Mouse (Mus musculus): ENCODE measurements at regions not wholly inside any gene's neighbourhood (a gene's known extent, or its start where the extent isn't known, plus 50 kb on each side); places are given as distances from the start of the nearest gene placed in this dataset.
"Not testable (repeated sequence)": the region's sequence is repeated elsewhere in the genome, so short reads cannot be mapped to it uniquely, and the experiment has no call there.

DNA sequence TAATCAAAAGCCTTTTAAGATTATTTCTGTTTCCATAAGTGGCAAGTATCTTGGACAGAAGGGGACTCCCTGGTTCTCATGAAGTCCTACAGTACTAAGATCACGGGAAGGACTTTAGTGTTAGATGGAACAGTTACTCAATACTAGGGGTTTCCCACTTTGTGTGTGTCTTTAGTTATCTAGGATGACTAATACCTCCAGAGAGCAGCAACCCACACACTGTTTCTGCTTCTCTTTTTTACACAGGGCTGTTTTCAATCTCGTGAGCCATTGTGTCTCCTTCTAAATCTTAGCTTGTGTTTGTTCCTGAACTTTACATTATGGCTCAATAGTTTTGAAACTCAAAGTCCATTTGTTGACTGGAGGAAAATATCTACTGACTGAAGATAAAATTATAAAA is 496.5 kb upstream of the Impg1 start:
- no peak for DNase-seq

DNA sequence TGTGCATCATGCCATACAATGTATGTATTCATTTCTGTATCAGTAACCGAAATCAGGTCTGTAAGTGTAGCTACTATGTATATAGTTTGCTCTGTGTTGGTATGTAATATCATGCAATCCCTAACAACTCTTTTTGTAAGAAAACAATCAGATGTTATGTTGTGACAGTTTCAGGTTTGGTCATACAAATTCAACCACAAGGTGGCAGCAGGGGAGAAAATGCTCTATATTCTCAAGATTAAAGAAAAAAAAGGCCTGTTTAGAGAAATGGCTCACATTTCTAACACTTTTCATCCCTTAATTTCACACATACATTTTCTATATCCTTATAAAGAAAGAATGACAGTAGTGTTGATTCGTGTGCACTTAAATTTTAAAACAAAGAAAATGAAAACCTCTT is 477.7 kb upstream of the Impg1 start:
- DNase-seq, result no peak

DNA sequence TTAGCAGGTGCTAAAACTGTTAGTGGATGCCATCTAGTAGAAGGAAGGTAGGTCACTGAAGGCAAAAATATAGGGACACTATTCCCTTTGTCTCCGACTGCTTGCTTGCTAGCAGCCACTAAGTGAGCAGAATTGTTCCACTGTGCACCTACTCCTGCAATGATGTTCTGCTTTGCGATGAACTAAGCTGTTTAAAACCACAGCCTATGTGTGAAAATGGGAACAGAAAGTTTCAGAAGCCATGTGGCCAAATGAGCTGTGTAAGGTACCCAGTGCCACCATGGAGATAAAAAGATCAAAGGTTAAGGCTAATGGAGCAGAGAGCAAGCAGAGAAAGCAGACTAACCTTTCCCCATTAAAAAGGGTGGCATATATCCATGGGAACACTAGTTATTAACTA is 476.1 kb upstream of the Impg1 start:
- no peak for DNase-seq

DNA sequence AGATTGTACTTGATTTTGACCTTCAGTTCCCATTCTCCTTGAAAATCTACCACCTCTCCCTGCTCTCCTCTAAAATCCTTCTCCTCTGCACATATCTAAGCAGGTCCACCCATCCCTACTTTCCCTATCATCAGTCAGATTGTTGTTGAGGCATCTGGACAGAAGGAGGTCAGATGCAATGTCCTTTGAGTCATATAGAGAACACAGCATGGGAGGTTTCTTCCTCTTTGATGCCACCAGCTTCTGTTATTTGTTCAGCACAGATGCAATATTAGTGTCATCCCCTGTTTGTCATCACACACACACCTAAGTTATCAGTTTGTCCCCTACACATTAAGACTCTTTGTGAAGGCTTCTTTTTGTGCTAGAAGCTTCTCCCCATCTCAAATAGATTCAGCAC is 473.0 kb upstream of the Impg1 start:
- no peak for DNase-seq

DNA sequence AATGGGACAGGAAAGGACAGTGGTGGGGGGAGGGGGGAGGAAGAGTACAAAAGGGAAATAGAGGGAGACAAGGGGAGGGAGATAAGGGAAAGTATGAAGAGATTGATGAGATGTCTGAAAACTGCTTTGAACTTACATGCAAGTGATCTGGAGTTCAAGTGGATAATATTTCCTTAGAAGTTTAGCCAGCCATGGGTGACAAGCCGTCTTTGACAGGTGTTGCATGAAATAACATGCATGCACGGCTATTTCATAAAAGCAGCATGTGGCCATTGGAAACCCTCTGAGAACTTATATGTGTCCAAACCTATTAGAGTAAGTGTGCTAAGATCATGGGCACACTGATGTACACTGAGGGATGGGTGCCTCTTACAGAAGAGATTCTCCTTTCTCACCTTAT is 465.3 kb upstream of the Impg1 start:
- no peak for DNase-seq

DNA sequence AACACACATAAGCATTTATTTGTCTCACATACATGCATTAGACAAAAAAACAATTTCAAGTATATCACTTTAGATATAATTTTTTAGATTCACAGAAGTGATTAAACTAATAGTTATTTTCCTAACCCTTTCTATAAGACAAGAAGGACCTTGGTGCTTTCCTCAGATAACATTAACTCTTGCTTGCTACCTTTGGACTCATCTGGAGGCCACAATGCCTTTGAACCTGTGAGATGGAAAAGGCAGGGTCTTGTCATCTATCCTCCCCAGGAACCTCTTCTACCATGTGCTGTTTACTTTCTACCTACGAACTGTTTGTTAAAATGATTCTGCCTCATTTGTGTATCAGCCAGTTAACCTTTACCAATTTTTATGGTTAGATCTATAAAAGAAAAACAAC is 455.0 kb upstream of the Impg1 start:
- DNase-seq, result no peak

DNA sequence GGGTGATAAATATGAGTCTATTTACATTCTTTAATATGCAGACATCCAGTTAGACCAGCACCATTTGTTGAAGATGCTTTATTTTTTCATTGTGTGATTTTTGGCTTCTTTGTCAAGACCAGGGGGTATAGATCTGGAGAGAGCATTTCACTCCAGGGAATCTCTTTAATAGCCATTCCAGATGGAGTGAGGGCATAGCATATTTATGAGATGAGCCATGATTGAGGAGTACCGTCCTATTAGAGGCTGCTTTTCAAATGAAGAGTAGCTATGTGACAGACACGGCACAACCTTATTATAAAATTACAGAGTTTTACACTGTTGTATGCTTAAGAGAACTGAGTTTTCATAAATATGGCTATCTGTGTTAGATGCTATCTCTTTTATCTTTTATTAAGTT is 448.6 kb upstream of the Impg1 start:
- DNase-seq, result no peak

DNA sequence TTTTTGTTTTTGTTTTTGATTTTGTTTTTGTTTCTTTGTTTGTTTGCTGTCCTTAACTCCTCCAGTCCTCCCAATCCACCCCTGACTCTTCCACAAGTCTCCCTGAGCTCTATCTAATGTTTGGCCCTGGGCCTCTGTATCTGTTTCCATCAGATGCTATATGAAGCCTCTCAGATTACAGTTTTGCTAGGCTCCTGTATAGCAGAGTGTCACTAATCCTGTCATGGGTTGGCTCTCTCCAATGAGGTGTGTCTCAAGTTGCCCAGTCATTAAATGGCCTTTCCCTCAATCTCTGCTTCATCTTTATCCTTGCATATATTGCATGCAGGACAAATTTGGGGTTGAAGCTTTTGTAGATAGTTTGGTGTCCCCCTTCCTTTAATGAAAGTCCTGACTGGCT is 446.9 kb upstream of the Impg1 start:
- DNase-seq, result no peak

DNA sequence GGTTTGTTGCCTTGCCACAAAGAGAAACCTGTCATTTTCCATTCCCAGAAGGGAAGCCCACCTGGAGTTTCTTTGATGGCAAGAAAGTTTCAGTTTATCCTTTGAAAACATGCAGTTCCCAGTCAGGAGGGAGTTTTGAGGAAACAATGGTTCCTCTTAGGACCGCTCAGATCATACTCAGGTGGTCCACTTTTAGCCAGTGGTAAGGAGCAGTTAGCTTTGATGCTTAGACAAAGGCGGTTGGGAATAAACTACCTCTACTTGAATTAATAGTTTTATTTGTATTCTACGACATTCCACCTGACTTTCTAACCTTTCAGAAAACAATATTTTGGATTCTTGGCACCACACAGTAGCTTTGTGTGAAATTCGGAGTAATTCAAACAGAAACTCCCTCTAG is 401.5 kb upstream of the Impg1 start:
- DNase-seq, result no peak

DNA sequence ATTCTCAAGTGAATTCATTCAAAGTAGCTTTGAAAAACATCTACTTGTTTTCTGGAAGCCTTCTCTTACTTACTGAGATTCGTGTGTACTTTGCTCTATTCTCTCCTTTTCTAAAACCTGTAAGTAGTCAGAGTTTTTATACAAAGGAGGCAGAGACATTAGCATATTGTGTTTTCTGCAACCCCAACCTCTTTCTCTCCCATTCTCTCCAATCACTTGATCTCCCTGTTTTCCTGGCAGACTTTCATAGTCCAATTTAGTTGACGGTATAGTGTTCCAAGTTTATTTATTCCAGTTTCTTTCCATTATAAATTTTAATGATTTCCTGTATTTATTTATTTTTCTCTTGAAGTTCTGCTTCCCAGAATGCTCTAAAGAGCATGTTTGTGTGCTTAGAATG is 393.7 kb upstream of the Impg1 start:
- DNase-seq, result no peak

DNA sequence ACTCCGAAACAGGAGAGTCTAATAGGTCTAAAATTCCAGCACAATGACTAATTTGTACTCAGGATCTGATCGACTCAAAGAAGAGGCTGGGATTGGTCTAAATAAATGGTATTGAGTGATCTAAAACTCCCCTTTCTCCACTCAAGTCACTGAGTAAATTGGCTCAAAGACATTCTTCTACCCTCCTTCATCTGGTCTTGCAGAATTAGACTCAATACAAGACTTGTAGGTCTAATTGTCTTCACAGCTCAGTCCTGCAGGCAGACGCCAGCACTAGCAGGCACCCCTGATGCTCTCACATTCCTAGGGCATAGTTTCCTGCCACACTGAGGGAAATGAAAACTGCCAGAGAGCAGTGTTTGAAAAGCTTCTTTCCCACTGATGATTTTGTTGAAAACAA is 382.9 kb upstream of the Impg1 start:
- DNase-seq, result no peak

DNA sequence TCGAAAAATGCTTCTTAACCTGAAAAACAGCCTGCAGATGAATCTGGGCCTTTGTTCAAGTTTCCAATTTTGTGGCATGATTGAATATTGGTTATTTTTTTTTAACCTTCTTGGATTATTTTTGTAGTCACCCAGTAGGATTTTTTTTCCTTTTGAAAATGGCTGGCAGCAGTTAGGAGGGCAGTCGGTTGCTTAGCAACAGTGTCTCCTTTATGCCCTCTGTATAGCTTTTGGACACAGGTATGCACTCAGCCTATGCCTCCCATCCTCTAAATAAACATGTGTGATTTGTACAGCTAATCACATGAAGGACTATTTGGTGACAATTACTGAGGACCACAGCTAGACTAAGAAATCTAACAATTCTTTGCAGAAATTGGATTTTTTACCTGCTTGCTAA is 367.5 kb upstream of the Impg1 start:
- no peak for DNase-seq

DNA sequence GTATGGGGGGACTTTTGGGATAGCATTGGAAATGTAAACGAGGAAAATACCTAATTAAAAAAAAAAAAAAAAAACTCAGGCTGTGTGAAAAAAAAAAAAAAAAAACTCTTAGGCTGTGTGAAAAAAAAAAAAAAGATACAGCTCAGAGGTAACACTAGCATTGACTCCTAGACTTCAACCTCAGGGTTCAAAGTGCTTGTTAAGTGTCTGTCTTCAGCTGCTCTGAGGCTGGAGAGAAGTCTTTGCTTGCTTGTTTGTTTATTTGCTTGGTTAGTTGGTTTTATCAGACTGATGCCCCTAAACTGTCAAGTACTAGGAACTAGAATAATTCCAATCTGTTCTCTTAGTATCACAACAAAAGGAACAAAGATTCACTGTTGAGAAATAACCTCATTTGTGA is 360.1 kb upstream of the Impg1 start:
- no peak for DNase-seq

DNA sequence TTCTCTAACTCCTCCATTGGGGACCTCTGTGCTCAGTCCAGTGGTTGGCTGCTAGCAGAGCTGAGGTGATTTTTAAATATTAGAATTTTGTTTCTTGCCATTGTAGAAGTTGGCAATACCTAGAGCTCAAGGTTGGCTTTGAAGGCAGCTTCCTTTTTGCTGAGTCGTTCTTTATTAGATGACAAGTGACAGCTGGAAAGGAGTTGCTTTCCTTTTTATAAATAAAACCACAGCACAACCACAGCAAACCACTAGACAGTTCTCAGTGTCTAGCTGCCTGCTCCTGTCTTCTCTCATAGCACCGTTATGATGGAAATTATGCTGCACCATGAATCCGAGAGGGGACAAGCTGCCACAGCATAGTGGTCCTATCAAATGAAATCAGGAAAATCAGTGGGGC is 354.8 kb upstream of the Impg1 start:
- no peak for DNase-seq

DNA sequence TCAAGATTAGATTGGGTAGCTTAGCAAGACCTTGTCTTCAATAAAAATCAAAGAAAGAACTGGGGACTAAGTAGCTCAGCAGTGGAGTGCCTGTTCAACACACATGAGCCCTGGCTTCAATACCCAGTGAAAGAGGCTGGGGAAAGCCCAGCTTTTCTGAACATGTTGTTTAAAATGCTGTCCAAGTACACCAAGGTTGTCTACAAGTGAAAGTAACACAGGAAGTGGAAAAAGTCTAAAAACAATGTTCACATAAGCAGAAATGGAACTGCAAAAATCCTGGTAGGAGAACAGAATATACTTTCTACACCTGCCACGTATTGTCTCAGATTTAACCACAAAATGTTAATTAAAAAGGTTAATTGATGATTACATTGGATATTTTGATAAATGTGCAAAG is 353.8 kb upstream of the Impg1 start:
- DNase-seq, result no peak

DNA sequence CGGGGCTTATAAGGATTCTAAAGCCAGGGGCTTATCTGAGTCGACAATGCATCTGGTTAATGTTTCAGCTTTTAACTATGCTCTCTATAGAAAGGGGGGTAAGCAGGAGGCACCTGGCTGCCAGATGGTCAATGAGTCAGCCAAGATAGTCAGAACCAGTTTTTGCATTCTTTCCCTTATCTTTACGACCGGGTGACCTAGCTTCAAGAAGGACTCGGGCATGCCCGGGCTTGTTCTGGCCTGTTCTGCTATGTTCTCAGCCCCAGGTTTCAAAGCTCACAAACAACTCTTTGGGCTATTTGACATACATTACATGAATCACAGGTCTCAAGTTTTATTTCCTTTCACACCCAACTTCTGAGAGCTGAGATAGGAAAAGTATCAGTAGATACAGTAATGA is 348.6 kb upstream of the Impg1 start:
- not testable (repeated sequence) for DNase-seq

DNA sequence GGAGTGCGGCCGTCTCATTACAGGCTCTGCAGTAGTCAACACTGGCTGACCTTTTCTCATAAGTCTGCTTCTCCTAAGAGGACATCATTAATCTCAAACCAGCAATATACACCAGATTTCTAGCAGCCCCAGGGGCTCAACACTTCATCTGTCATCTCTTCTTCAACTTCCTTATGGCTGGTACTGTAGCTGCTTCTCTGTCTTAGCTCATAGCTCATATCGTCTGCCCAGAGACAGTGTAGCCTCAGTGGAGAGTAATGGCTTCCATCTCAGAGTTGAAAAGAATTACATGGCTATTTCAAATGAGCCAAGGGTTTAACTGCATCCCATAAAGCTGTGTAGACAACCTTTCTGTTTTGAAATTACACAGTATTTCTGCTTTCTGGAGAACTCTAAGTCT is 326.2 kb upstream of the Impg1 start:
- no peak for DNase-seq

DNA sequence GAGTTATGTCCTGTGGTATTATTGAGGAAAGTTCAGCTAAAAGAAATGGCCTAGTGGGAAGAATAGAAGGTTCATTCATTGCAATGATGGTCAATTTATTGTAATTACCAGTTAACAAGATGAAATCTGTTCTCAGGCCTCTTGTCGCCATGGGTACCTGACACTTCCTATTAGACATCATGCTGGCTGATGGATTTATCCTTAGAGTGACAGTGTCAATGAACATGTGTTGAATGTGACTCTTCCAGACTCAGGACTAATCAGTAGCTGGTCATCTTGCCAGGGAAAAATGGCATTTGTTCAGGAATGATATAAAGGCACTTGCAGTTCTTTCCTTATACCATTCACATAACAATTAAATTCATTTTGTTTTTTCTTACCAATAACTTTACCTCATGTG is 309.3 kb upstream of the Impg1 start:
- no peak for DNase-seq

DNA sequence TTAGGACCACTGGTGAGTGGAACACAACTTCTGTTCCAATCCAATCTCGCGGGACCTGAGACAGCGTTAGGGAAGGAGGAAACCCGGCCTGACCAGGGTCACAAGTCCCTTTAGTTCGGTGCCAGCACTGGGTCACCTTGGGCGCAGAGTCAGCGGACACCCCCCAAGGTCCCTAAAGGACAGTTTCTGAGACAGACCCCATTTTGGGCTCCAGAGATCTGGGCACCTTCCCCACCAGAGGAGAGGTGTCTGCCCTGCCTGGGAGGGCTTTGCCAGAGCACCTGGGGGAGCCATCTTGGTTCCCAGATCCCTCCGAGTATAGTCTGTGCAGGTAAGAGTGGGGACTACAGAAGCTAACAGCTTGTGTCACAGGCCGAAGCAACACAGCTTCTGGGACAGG is 270.5 kb upstream of the Impg1 start:
- DNase-seq, result not testable (repeated sequence)

DNA sequence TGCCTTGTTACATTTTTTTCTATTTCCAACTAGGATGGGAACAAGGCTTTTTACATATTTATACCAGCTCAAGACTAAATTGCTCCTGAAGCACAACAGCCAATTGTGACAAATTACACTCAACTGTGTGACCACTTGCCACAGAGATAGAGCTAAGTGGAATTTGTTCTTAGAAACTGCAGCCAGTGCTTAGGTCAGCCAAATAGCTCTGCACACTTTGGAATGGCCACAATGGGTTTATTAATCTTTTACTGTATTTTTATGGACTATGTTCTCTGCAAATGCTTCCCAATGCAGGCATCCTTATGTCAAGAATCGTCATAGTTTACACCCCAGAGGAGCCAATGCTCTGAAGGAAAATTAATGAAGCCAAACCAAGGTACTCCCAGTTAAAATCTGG is 267.7 kb upstream of the Impg1 start:
- peak; percentile 16 for DNase-seq

DNA sequence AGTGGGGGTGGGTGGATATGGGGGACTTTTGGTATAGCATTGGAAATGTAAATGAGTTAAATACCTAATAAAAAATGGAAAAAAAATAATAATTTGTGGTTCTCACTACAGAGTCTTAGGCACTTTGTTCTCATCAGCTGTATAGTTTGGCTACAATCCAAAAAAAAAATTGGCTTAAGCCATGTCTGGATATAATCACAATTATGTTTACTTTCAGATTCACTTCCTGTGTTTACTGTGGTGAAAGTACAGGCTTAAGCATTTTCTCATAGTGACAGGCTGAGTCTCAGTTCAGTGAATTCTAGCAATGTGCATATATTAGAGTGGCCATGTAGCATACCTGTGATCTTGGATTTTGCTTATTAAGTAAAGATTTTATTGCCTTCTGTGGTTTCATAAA is 258.4 kb upstream of the Impg1 start:
- no peak for DNase-seq

DNA sequence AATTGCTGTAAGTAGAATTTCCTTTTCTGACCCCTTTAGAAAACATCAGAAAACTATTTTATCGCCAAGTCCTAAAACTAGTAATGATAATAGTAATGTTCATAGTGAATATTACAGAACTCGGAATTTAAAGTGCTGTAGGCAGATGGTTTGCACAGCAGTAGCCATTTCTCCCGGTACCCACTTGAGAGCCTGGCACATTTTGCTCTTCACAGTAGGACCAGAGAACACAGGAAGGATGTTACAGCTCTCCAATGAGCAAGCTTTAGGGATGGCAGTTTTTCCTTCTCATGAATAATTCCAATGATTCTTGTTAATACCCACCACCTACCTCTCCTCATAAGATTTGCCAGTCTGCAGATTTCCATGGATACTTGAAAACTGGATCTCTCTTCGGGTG is 253.2 kb upstream of the Impg1 start:
- DNase-seq, result no peak

DNA sequence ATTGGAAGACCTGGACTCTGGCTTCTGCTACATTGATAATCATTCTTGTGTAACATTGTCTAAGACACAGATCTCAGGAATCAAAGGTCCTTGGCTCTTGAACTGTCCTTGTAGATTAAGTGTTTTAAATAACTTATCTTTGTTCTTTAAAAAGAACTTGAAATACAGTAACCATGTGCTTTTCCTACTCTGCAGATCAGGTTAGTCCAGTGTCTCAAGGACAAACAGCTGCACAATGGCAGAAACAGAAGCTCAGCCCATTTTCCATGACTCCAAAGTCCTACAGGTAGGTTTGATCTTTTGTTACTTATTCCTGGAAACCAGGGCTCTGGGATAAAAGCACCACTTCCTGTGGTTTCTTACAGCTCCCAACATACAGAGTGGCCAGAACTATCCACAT is 244.5 kb upstream of the Impg1 start:
- no peak for DNase-seq

DNA sequence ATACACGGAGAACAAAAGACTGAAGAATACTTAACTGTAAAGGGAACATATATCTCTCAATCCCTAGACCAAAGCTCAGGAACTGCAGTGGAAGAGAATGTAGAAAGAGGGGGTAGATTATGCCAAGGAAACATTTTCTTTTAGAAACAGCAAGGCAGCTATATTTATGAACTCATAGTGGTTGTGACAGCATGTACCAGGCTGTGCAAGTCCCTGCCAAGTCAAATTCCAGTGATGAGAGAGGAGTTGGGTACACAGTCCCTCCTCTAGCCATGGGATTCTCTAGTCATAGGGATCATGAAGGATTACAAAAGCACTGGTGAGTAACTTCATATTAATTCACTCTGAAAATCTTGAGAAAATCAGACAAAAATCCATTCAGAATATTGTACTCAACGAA is 240.0 kb upstream of the Impg1 start:
- DNase-seq, result no peak

DNA sequence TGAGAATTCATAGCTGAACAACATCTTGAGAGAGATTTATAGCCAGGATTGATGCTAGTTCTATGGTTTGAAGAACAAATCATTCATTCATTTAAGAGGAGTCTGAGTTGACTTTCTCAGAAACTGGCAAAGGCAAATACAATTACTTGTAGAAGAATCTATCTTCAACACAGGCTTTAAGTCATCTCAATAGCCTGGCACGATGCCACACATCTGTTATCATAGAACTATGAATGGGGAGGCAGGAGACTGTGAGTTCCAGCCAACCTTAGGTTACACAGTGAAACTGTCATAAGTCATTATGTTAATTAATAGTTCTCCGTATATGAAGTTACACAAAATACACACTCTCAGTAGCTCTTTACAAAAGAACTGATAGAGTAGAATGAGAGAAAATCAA is 231.9 kb upstream of the Impg1 start:
- no peak for DNase-seq

DNA sequence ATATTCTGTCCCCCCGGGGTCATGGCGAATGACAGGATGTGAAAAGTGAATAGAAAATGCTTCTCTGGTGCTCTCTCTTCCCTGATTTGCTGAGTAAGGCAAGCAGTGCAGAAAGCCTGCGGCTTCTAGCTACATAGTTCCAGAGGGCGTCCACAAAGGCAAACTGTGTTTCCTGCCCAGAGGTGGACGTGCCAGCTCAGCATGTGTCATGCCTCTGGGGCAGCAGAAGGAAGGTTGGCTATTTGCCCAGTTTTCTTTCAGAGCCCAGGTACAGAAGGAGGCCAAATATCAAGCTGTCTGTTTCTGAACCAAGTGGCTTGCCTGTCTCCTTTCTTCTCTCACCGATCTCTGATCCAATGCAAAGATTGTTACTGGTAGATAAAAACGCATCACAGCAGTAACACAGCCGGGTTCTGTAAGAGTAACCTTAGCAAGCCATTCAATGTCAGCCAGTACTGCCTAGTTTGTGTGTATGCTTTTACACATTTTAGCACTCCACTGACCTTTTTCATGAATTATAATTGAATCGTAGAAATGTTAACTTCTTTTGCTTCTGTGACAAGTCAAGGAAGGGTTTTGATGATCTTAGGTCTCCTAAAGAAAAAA is 223.3 kb upstream of the Impg1 start:
- peak; percentile 71 for DNase-seq
